Mouse (Mus musculus): ENCODE measurements around the gene B4galnt2.

DNA sequence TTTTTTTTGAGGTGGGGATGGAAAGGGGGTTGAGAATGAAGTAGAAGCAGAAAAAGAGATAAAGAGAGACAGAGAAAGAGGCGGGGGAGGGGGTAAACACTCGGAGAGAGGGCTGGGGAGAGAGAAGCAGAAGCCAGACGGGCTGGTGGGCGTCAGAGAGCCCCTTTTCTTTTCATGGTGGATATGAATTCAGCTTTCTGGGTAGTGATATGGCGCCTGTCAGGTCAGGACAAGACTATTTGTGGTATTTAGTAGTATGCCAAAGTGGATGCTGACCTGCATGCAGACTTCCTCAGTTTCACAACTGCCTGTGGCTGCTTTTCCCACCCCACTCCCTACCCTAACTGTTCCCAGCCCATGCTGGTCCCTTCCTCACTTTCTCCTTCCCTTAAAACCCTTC lies 1.7 kb upstream of the B4galnt2 start:
- TF ChIP-seq MAX (IDR thresholded peaks at IDR 0.05) (no peak), CEBPB (IDR thresholded peaks at IDR 0.05; ENCODE audit: low read depth) (no peak), MYOD1 (IDR thresholded peaks at IDR 0.05; ENCODE audit: control insufficient read depth, insufficient read length, low read depth) (no peak), CTCF (IDR thresholded peaks at IDR 0.05; ENCODE audit: control insufficient read depth, insufficient read depth, insufficient read length) (no peak), MYOG (IDR thresholded peaks at IDR 0.05; ENCODE audit: control insufficient read depth, extremely low read depth, insufficient read length) (no peak)
